Mouse (Mus musculus) spleen, adult 2 months (tissue): ENCODE measurements at regions not wholly inside any gene's neighbourhood (a gene's known extent, or its start where the extent isn't known, plus 50 kb on each side); places are given as distances from the start of the nearest gene placed in this dataset.

Experiments used
- CTCF ChIP-seq: fragments of 200-500 bp; IDR thresholded peaks from 2 replicates; pipeline ENCODE4 v1.5.1; 2011; ENCODE audit warnings: mild to moderate bottlenecking, inconsistent platforms; ENCODE audit not compliant: insufficient read depth, insufficient read length, insufficient replicate concordance; ENCODE audit errors: extremely low read depth
- POLR2A ChIP-seq: fragments of 200-500 bp; IDR thresholded peaks from 2 replicates; pipeline ENCODE4 v1.6.1; 2011; ENCODE audit warnings: low read depth, low read length, inconsistent platforms

GRCm38 (mm10) chr12:113277741-113278140 lies 92.0 kb downstream of the Tmem121 start:
- no peak for TF ChIP-seq POLR2A
- no peak for TF ChIP-seq CTCF
